Mouse (Mus musculus) spleen, postnatal 4 days (tissue): Measurements from ENCODE around the gene Olfr1331.
"Not testable (repeated sequence)": the region's sequence is repeated elsewhere in the genome, so short reads cannot be mapped to it uniquely, and the experiment has no call there.

Source experiments
- DNase-seq, 2 experiments: peaks; one replicate each; pipeline ENCODE4 v3.0.0; 2022; ENCODE audit warnings: low spot score in 2 of 2

Olfr1331 gene

DNA sequence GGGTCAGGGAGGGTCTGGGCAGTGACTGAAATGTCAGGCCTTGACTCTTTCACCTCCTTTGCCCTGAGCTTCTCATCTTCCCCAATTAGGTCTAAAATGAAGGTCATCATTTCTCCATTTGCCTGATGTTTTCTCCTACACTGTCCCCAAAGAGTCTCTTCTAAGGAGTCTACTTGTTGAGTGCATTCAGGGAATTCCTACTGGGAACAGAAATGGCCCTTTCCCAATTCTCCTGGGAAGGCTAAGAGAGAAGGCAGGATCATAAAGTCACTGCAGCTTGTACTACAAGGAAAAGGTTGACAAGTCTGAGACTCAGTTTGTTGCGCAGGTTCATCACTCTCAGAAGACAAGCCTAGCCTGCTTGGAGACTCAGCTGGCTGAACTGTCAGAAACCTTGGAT is at the start of gene Olfr1331:
TSS of gene Olfr1331 (plus strand) at position 301 of the 400 bp plus-strand sequence.
- DNase-seq, result no peak

DNA sequence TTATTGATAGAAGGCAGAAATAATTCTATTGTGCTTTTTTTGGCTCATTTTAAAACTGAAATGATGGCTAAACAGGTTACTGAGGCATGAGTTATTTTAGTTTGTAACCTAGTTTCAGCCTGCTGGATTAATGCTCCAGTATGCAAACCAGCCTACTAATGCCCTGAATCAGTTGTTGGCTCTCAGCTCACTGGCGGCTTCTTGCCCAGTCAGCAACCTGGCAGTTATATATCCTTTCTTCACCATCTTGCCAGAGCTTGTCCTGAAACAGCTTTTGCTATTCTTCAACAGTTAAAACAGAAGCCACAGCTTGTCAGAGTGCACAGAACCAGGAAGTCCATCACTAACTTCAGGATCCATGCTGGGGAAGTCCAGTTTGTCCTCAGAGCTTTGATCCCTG is 45.5 kb upstream of the Olfr1331 start:
- no peak for DNase-seq

DNA sequence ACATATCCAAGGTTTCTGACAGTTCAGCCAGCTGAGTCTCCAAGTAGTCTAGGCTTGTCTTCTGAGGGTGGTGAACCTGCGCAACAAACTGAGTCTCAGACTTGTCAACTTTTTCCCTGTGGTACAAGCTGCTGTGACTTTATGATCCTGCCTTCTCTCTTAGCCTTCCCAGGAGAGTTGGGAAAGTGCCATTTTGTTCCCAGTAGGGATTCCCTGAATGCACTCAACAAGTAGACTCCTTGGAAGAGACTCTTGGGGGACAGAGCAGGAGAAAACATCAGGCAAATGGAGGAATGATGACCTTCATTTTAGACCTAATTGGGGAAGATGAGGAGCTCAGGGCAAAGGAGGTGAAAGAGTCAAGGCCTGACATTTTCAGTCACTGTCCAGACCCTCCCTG is 28.3 kb upstream of the Olfr1331 start, which contains the start of gene Olfr1333:
TSS of gene Olfr1333 (minus strand) at position 101 of the 400 bp plus-strand sequence.
- no peak for DNase-seq

DNA sequence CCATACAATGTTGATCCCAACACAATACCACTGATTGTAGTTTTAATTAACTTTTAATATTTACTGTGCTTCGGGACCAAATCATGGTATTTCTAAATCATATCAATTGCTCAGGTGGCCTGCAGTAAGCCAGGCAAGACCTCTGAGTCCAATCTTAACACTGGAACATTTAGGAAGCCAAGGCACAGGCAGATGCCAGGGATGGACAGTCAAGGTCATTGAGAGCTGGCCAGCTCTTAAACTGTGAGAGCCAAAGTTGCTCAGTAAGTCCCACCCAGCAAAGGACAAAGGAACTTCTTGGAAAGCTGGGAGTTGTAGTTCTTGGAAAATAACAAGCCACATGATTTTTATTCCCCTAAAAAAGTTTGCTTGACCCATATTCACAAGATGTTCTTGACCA is 2.7 kb upstream of the Olfr1331 start:
- DNase-seq, result no peak

DNA sequence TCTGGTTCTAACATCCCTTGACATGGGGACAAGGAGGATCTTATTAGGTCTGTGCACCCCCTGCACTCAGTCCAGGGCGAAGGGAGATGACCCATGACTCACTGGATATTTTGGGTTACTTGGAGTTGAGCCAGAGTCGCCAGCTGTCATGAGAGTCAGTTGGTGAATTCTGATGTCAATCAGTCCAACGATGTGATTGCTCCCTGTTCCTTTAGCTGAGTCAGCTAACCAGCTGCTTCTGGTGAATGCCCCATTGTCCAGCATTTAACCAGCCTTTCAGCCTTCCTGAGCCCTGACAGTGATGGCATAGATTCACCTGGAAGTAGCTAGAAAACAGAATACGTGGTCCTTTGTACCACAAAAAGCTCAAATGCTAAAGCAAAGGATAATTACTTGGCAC is 1.7 kb upstream of the Olfr1331 start:
- DNase-seq, result no peak

DNA sequence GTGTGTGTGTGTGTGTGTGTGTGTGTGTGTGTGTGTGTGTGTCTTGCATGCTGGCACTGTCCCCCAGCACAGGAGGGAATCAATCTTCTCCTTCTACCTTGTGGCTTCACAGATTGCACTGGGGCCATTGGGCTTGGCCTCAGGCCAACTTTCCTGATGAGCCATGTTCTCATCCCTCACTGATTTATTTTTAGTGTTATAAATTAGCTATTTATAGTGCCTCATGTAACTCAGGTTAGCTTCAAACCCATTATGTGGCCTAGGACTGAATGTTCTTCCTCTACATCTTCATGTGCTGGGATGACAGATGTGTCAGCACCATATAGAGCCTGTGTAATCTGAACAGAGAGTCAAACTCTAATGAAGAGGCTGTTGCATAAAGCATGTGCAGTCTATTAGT is 3.1 kb downstream of the Olfr1331 start:
- DNase-seq, result no peak

DNA sequence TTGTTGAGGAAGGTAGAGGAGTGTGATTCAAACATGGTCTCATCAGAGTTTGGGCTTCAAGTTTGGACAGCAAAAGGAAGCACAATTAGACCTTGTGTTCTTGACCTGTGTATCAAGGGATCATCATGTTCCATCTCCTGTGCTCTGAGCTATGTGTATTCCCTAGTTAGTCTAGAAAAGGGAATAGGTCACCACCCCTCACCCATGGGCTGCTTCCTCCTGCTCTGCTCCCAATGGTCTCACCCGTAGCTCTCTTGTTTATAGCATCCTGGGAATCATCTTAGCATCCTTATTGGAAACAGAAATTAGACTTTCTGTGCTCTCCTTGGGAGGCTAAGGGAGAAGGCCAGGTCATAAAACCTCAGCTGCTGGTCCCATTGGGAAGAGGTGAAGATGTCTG is 23.8 kb downstream of the Olfr1331 start, which contains the start of gene Olfr1330:
TSS of gene Olfr1330 (plus strand) at position 301 of the 400 bp plus-strand sequence.
- DNase-seq, result no peak

DNA sequence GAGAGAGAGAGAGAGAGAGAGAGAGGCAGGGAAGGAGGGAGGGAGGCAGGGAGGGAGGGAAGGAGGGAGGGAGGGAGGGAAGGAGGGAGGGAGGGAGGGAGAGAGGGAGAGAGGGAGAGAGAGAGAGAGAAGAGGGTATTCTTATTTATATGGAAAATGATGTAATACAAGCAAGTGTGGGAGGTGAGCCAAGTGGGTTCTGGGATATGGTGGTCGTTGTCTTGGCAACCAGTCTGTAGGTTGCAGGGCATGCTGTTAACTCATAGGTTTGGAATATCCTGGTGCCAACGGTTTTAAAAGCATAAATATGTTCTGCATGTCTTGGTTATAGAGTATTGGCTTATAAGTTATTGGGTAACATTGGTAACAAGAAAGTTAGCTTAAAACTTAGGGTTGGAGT is 37.5 kb downstream of the Olfr1331 start:
- no peak for DNase-seq

DNA sequence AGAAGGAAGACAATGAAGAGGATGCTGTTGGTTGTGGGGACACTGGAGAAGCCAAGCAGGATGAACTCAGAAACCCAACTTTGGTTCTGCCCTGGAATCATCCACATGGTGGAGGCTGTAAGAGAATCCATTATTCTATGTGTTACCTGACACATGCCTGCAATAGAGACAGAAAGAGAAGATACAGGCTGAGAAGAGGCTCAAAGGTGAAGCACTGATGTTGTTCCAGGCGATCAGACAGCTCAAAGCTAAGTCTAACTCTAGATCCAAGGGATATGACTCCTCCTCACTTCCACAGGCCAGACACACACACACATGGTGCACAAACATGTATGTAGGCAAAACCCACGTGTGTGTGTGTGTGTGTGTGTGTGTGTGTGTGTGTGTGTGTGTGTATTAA is 52.9 kb downstream of the Olfr1331 start, which contains the start of gene Olfr1329:
TSS of gene Olfr1329 (minus strand) at position 101 of the 400 bp plus-strand sequence.
- not testable (repeated sequence) for DNase-seq
